Mouse (Mus musculus): ENCODE measurements at regions not wholly inside any gene's neighbourhood (a gene's known extent, or its start where the extent isn't known, plus 50 kb on each side); places are given as distances from the start of the nearest gene placed in this dataset.
"Not testable (repeated sequence)": the region's sequence is repeated elsewhere in the genome, so short reads cannot be mapped to it uniquely, and the experiment has no call there.

DNA sequence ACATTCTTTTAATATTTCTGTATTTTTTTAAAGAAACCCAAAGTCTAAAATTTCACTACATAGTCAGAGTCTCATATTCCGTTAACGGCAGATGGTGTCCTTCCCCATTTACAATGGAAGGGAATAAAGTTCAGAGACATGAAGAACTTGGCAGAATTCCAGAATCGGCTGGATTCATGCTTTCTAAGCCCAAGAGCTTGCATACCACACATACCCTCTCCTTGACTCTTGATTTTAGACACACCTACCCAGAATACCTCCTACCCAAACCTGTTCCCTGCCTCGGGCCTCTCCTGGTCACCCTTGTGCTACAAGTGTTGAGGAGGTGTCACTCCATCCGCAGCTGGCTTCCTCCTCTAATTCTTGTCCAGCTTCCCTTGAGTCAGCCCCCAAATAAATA is 195.8 kb upstream of the Prok2 start:
- no peak for ATAC-seq (replicated peaks; ENCODE audit: low FRiP score, low TSS enrichment, poor library complexity, severe bottlenecking)

DNA sequence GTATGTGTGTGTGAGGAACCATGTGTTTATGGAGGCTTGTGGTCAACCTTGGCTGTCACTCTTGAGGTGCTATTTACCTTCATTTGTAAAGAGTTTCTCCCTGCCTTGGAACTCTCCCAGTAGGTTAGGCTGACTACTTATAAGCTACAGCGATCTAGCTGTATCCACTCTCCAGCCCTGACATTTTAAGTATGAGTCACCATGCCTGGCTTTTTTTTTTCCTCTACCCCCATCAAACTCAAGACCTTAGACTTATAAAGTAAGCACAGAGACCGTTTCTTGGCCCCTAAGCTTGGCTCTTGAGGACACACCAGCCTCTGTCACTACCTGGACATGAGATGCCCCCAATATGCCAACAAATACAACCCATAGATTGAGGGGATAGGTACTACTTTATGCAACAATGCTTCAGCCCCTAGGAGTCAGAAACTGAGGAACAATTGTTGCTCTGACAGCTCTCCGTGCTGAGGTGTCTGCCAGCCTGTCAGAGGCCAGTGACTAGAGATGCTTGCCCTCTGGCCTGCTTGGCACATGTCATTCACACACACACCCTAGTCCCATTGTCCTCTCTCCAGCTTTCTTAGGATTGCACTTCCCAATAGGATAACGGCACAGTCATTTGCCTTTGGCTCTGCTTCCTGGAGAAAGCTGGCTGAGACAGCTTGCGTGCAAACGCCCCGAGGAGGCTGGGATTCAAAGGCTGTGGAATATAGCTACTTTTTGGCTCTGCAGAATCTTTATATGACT is 193.8 kb upstream of the Prok2 start:
- ATAC-seq (replicated peaks; ENCODE audit: low FRiP score, low TSS enrichment, poor library complexity, severe bottlenecking): no peak

DNA sequence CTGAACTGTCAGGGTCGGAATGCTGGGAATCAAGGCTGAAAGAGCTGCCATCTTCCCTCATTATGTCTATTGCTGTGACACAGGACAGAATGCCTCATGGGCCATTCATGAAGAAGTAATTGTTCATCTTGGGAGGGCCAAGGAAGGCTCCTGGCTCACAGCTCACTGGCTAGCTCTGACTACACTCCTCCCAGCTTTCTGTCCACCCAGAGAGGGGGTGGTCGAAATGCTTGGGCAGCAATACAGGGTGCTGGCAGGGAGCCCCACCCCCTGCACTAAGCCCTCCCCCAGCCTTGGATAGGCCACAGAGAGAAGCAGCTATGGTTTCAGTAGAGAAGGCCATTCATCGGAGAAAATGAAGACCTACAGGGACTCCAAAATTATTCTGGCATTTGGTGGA is 192.2 kb upstream of the Prok2 start:
- no peak for ATAC-seq (replicated peaks; ENCODE audit: low FRiP score, low TSS enrichment, poor library complexity, severe bottlenecking)

DNA sequence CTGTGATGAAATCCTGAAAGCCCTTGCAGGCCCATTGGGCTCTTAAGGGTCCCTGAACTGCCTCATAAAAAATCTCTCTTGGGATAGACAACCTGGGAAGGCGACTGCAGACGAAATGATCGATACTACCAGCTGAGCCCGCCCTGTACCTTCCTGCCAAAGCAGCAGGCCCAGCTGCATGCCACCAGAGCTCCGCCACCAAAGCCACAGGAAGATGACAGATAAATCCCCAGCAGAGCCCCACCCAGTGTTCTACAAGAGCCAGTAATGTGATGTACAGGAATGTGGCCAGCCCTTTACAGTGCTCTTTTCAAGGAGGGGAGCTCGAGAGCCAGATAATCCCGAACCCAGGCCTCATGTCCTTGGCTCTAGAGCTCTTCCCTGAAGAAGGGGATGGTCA is 183.7 kb upstream of the Prok2 start:
- ATAC-seq (replicated peaks; ENCODE audit: low FRiP score, low TSS enrichment, poor library complexity, severe bottlenecking): peak; percentile 94

DNA sequence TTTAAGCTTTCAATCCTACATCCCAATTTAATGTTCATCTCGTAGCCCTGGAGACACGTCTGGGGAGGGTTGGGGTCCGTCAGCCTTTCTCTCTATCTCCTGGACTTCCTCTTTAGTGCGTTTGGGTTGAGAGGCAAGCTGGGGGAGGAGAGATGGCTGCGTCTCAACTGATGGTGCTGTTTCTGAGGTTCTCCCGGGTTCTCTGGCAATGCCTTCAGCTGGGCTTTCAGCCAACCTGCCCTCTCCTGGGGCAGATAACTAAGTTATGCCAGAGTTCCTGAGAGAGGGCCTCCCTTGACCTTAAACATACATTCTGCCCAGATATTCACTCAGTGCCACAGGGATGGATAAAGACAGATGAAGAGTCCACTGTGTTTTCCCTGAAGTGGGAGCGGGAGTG is 183.3 kb upstream of the Prok2 start:
- ATAC-seq (replicated peaks; ENCODE audit: low FRiP score, low TSS enrichment, poor library complexity, severe bottlenecking): peak; percentile 69

DNA sequence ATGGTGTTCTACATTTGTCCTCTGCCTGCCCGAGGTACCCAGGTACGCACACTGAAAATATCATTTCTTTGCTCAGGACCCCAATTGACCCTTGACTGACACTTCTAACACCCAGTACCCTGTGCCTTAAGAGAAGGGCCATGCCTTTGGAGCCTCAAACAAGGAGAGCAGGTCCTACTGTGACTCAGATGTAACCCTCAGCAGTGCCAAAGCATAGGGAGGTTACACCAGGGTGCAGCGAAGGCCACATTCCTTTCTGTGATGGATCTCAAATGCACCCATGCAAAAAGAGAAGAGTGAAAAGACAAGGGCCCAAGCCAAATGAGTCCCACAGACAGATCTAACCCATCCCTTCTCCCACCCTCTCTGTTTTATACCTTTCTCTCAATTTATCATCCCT is 181.9 kb upstream of the Prok2 start:
- ATAC-seq (replicated peaks; ENCODE audit: low FRiP score, low TSS enrichment, poor library complexity, severe bottlenecking): no peak

DNA sequence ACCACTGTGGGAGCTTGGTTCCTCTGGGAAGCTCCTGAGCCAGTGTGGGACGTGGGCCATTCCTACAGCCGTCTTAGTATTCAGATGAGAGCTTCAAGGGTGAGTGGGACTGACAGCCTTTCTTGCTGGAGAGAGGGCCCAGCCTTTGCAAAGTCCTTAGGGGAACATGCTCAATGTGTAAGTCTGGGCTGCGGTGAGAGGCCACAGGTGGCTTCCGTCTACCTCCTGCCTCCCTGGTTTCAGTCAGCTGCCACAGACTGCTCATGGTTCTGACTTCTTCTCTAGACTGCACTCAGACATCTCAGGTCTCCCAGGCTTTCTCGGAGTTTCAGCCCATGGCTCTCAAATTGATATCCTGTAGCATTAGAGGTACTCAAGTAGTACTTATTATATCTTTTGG is 179.0 kb upstream of the Prok2 start:
- ATAC-seq (replicated peaks; ENCODE audit: low FRiP score, low TSS enrichment, poor library complexity, severe bottlenecking): no peak

DNA sequence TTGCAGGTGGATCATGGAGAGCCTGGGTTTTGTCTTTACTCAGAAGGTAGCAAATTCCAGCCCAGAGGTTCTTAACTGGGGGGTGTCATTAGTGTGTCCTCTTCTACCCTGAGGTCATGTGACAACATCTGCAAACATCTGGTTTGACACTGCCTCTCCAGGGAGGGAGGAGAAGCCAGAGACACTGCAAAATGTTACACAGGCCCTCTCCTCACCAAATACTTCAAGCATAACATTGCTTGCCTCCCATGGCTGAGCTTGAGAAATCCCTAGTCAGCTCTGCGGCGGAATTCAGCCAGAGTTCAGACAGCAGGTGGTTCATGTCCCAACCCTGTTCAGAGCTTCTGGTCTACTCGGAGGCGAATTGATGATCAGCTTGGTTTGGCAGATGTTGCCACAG is 178.4 kb upstream of the Prok2 start:
- ATAC-seq (replicated peaks; ENCODE audit: low FRiP score, low TSS enrichment, poor library complexity, severe bottlenecking): no peak

DNA sequence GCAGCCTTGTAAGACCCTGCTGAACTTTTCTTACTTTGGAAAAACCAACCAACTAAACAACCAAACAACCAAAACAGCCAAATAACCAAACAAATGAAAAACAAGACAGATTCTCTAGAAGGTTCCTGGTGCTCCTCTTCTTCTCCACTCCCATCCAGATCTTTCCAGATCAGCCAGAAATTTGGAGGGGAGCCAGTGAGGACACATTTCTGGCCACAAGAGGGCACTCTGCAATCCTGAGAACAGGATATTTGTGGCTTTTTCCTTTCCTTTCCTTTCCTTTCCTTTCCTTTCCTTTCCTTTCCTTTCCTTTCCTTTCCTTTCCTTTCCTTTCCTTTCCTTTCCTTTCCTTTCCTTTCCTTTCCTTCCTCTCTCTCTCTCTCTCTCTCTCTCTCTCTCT is 177.9 kb upstream of the Prok2 start:
- not testable (repeated sequence) for ATAC-seq (replicated peaks; ENCODE audit: low FRiP score, low TSS enrichment, poor library complexity, severe bottlenecking)

DNA sequence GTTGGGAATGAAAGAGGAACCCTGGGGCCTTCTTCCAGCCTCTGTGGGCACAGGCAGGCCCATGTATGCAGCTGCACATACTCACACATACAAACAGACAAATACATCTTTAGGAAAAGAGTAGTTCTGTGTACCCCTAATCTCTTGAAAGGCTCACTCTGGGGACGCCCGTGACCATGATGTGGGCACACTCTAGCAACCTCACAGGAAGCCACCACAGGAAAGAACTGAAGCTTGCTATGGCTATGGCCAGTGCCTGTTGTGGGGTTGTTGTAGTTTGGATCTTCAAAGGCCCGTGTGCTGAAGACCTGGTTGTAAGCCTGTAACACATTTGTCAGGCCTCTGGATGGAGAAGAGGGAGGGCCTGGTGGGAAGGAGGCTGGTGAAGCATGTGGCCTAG is 175.4 kb upstream of the Prok2 start:
- ATAC-seq (replicated peaks; ENCODE audit: low FRiP score, low TSS enrichment, poor library complexity, severe bottlenecking): no peak

DNA sequence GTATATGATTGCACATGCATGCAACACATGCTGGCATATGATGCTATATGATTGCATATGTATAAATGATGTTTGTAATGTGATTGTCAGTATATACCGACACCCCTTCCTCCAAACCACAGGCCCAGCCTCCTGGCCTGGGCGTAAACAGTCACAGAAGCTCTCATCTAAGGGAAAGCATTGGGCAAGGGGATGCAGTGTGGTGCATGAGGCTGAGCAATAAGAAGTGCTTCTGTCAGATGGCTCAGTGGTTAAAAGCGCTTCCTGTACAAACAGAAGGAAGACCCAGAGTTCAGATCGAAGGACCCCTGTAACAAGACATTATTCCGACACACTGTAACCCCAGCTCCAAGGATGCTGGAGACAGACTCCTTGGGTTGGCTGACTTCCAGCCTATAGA is 175.0 kb upstream of the Prok2 start:
- no peak for ATAC-seq (replicated peaks; ENCODE audit: low FRiP score, low TSS enrichment, poor library complexity, severe bottlenecking)

DNA sequence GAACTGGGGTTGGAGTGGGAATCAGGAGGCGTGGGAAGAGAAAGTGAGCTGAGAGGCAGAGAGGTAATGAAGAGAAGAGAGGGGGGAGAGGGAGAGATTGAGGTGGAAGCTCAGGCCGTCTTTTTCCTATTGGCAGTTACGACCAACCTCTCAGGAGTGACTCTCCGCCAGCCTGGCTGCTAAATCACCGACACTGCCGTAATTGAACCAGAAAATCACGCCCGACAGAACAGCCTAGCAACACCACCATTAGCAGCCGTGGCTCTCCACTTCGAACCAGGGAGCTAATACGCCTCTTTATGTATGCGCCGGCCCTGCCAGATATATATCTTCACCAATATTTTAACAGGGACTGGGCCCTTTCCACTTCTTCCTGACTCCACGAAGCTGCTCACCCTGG is 173.5 kb upstream of the Prok2 start:
- ATAC-seq (replicated peaks; ENCODE audit: low FRiP score, low TSS enrichment, poor library complexity, severe bottlenecking): no peak

DNA sequence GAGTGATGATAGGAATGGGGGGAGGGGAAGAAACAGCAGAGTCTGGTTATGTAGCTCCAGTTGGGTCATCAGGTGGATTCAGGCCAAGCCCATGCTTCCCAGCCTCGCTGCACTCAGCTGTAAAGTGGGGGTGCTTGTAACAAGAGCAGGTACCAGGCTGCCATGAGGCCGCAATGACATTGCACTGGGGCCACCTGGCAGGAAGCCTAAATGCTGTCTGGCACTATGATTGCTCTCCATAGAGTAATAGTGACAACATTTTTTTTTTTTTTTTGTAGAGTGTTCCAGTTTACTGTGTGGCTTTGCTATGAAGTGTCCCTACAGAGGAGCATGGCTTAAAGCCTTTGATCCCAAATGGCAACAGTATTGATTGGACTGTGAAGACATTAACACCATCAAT is 171.9 kb upstream of the Prok2 start:
- peak; percentile 53; the same call in 1 of the 2 replicates for ATAC-seq (replicated peaks; ENCODE audit: low FRiP score, low TSS enrichment, poor library complexity, severe bottlenecking)

DNA sequence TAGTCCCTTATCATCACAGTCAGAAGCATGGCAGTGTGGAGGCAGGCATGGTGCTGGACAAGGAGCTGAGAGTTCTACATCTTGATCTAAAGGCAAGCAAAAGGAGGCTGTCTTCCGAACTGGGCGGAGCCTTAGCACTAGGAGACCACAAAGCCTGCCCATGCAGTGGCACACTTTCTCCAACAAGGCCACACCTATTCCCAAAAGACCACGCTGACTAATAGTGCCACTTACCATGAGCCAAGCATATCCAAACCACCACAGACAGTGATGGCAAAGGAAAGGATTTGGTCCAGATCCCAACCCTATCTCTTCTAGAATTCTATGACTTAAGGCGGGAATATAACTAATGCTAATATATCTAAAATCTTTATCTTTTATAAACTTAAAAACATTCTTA is 169.4 kb upstream of the Prok2 start:
- no peak for ATAC-seq (replicated peaks; ENCODE audit: low FRiP score, low TSS enrichment, poor library complexity, severe bottlenecking)

DNA sequence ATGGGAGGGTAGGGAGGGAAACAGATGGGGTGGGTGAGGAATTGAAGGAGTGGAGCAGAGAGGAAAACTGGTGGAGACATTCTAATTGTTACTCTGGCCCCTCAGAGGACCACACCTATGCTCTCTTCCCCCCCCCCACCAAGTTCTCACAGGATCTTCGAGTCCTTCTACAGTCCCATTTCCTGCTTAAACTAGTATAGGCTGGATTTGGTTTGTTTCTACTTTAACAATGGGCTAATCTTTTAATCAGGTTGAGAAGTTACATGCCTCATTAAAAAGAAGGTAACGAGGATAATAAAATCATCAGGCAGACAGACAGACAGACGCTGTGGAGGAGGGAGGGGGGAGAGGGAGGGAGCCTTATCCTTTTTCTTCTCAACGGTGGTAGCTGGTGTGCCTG is 167.7 kb upstream of the Prok2 start:
- ATAC-seq (replicated peaks; ENCODE audit: low FRiP score, low TSS enrichment, poor library complexity, severe bottlenecking): no peak

DNA sequence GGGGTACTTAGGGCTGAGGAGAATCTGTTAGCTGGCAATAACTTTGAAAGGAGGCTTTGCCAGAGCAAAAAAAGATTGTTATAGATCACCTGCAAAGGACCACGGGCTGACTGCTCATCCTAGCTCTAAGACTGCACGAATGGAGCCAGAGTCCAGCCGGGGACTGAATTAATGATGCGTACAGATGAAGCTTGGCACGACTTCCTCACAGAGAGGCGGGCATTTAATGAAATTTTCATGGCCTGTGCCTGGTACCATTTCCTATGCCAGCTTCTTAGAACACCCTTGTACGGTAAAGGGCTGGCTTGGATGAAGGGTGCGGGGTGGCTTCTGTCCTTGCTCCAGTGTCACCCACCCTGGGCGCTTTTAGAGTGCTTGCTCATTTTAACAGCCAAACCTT is 166.0 kb upstream of the Prok2 start:
- no peak for ATAC-seq (replicated peaks; ENCODE audit: low FRiP score, low TSS enrichment, poor library complexity, severe bottlenecking)

DNA sequence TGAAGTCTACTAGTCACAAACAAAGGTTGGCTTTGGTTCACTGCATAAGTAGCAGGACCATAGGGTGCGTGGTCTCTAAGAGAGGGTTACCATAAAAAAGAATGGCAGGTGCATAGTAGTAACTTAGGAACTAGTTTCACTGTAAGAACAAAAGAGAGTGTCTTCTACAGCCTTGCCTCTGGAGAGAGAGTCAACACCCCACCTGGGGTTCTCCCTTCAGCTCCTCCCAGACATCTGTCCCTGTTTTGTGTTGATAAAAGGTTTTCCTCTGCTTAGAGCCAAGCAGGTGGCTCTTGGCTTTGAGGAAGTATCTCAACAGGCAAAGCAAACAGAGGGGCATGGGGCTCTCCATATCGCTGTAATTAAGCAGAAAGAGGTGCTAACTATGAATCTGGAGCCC is 165.6 kb upstream of the Prok2 start:
- no peak for ATAC-seq (replicated peaks; ENCODE audit: low FRiP score, low TSS enrichment, poor library complexity, severe bottlenecking)

DNA sequence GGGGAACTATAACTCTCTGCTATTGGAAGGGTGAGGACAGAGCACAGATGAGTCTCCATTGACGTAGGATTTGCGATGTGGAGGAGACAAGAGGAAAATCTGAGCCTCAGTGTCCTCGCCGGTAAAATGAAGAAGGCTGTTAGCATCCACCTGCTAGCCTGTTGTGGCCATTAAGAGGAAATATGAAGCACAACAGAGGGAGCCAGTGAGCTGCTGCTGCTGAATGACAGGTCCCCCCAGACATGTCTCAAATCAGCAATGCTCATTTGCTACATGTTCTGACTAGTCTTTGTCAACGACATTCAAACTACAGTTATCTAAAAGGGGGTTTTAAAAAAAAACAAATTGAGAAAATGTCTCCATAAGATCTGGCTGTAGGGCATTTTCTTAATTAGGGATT is 164.6 kb upstream of the Prok2 start:
- no peak for ATAC-seq (replicated peaks; ENCODE audit: low FRiP score, low TSS enrichment, poor library complexity, severe bottlenecking)

DNA sequence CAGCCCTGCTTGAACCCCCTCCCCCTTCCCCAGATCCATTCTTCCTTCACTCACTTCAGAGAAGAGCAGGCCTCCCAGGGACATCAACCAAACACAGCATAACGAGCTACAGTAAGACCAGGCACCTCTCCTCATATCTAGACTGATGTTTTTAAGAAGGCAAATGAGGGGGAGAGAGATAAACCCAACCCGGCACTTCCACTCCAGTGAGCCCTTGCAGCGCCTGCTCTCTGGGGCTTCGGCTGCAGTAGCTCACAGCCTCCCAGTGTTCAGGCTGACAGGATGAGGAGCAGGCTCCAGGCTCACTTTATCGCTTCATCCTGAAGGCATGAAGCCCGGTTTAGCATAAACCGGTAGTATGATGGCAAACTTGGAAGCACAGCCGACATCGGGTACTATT is 162.9 kb upstream of the Prok2 start:
- ATAC-seq (replicated peaks; ENCODE audit: low FRiP score, low TSS enrichment, poor library complexity, severe bottlenecking): no peak

DNA sequence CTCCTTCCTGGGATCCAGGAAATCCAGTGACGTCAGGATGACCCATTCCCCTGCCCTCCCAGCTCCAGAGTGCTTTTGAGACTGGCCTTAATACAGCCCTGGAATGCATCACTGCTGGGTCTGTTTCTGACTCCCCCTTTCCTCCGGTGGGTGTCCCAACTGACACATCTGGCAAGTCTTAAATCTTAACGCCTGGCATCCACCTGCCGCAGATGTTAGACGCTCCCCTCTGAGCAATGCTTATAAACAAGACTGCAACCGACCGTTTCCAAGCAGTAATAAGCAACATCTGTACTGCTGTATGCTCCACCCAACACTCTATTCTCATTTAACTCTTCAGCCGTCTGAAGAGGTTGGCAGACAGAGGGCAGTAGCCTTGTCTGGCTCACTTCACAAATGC is 161.7 kb upstream of the Prok2 start:
- ATAC-seq (replicated peaks; ENCODE audit: low FRiP score, low TSS enrichment, poor library complexity, severe bottlenecking): no peak

DNA sequence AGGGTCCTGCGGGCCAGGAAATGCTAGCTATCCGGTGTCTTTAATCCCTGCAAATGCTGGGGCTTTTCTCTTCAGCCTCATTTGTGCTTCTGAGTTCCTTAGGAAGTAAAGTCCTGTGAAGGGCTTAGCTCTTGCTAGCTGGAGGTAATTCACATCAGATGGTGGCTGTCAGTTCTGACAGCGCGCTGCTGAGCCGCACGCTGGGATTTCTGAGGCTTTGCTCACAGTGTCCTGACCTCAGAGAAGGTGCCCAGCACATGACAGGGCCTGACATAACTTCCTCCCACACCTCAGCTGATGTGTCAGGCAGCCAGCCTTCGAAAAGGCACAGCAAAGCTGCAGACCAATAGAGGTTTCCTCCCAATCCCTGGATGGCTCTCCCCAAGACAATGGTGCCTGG is 158.6 kb upstream of the Prok2 start:
- ATAC-seq (replicated peaks; ENCODE audit: low FRiP score, low TSS enrichment, poor library complexity, severe bottlenecking): no peak

DNA sequence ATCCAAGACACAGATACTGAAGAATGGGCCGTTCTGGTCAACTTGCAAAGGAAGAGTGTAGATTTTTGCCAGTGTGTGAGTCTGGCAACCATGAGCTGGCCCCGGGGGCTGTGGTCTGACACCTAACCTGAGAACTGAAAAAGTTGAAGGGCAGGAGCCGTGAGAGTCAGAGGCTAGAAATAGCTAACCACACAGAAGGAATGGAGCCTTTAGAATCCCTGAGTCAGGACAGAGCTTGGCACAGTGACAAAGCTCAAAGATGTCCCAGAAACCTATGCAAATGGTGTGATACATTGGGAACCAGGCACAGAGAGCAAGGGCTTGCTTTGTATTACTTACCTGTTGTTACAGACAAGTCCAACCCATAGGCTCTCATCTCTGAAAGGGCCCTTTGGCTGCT is 157.9 kb upstream of the Prok2 start:
- no peak for ATAC-seq (replicated peaks; ENCODE audit: low FRiP score, low TSS enrichment, poor library complexity, severe bottlenecking)
